Mouse (Mus musculus): ENCODE measurements at regions not wholly inside any gene's neighbourhood (a gene's known extent, or its start where the extent isn't known, plus 50 kb on each side); places are given as distances from the start of the nearest gene placed in this dataset.
A peak's percentile ranks its signal among the peaks of the same experiment; 100 is the strongest.
"Not testable (repeated sequence)": the region's sequence is repeated elsewhere in the genome, so short reads cannot be mapped to it uniquely, and the experiment has no call there.

DNA sequence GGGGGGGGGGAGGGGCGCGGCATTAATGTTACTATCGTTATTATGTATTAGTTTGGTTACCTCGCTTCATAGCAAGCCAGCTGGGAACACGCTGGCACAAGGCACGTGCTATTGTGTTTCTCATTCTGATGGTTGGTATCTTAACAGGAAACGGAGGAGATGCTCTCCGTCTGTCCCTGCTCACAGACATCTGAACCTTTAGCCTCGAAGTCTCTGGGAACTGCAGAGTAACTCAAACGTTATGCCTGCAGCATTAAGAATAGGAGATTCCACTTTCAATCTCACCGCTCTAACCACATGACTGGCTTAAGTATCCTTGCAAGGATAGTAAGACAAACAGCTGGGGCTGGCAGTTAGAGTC lies 80.0 kb downstream of the Nfkbiz start:
- no peaks in the 10 kb centered on the region for H3K9me3 ChIP-seq (ENCODE audit: control insufficient read depth, low read length)
- no peak overlapping the region for H3K27ac ChIP-seq (replicated peaks)
- H3K4me3 ChIP-seq (ENCODE audit: low read depth, low read length): no peak overlapping the region
- H3K36me3 ChIP-seq (ENCODE audit: control insufficient read depth, insufficient read depth, low read length): no peaks in the 10 kb centered on the region
- H3K4me1 ChIP-seq (replicated peaks; ENCODE audit: control insufficient read depth, insufficient read depth): no peaks in the 10 kb centered on the region
- no peak overlapping the region for H3K9ac ChIP-seq (ENCODE audit: low read length)
- no peak overlapping the region for H3K4me2 ChIP-seq (replicated peaks; ENCODE audit: low read depth)
- 41% methylated on average over 10 of the region's 11 CpGs for WGBS
- DNase-seq (ENCODE audit: low spot score): no peak
- TF ChIP-seq CTCF (IDR thresholded peaks at IDR 0.05; ENCODE audit: low read depth): no peak
- TF ChIP-seq EP300 (optimal IDR thresholded peaks at IDR 0.05): no peak
- no peaks in the 10 kb centered on the region for H3K27me3 ChIP-seq (ENCODE audit: control insufficient read depth, insufficient read depth, low read length)
- no peak; the same call in 1 of the 2 replicates for ATAC-seq (ENCODE audit: low FRiP score, low TSS enrichment)

- WGBS: 7% methylated on average over 5 of the region's 5 CpGs
- no peak for TF ChIP-seq CTCF (IDR thresholded peaks at IDR 0.05; ENCODE audit: low read depth)
- TF ChIP-seq EP300 (optimal IDR thresholded peaks at IDR 0.05): no peak
- no peak overlapping the region for H3K27ac ChIP-seq (replicated peaks)
Observed at GRCm38 (mm10) chr16:55757952-55758706, 80.6 kb downstream of the Nfkbiz start.

GRCm38 (mm10) chr16:55757422-55757815 lies 81.3 kb downstream of the Nfkbiz start:
- ATAC-seq (ENCODE audit: low FRiP score, low TSS enrichment): not testable (repeated sequence)

More at GRCm38 (mm10) chr16:55757952-55758706, 80.6 kb downstream of the Nfkbiz start:
- H3K27me3 ChIP-seq (ENCODE audit: control insufficient read depth, insufficient read depth, low read length): no peaks in the 10 kb centered on the region
- H3K4me2 ChIP-seq (replicated peaks; ENCODE audit: low read depth): no peak overlapping the region
- no peaks in the 10 kb centered on the region for H3K36me3 ChIP-seq (ENCODE audit: control insufficient read depth, insufficient read depth, low read length)
- H3K9ac ChIP-seq (ENCODE audit: low read length): no peak overlapping the region
- H3K9me3 ChIP-seq (ENCODE audit: control insufficient read depth, low read length): no peaks in the 10 kb centered on the region
- DNase-seq (ENCODE audit: low spot score) (no peak), ATAC-seq (ENCODE audit: low FRiP score, low TSS enrichment) (peak; percentile 38; the same call in 1 of the 2 replicates)
- H3K4me3 ChIP-seq (ENCODE audit: low read depth, low read length): no peak overlapping the region
- no peaks in the 10 kb centered on the region for H3K4me1 ChIP-seq (replicated peaks; ENCODE audit: control insufficient read depth, insufficient read depth)

GRCm38 (mm10) chr16:55756764-55757421 lies 81.8 kb downstream of the Nfkbiz start:
- WGBS: 88% methylated on average over 15 of the region's 15 CpGs
- Histone ChIP-seq H3K4me3 (ENCODE audit: low read depth, low read length) (no peak overlapping the region), H3K27me3 (ENCODE audit: control insufficient read depth, insufficient read depth, low read length) (no peaks in the 10 kb centered on the region), H3K27ac (replicated peaks) (no peak overlapping the region), H3K4me1 (replicated peaks; ENCODE audit: control insufficient read depth, insufficient read depth) (no peaks in the 10 kb centered on the region), H3K4me2 (replicated peaks; ENCODE audit: low read depth) (no peak overlapping the region), H3K36me3 (ENCODE audit: control insufficient read depth, insufficient read depth, low read length) (no peaks in the 10 kb centered on the region), H3K9me3 (ENCODE audit: control insufficient read depth, low read length) (no peaks in the 10 kb centered on the region), H3K9ac (ENCODE audit: low read length) (no peak overlapping the region)
- no peak for DNase-seq (ENCODE audit: low spot score)
- ATAC-seq (ENCODE audit: low FRiP score, low TSS enrichment): no peak
- TF ChIP-seq CTCF (IDR thresholded peaks at IDR 0.05; ENCODE audit: low read depth) (no peak), EP300 (optimal IDR thresholded peaks at IDR 0.05) (no peak)

More at GRCm38 (mm10) chr16:55757422-55757815, 81.3 kb downstream of the Nfkbiz start:
- not testable (repeated sequence) for DNase-seq (ENCODE audit: low spot score); H3K27ac ChIP-seq (replicated peaks); H3K4me3 ChIP-seq (ENCODE audit: low read depth, low read length); H3K36me3 ChIP-seq (ENCODE audit: control insufficient read depth, insufficient read depth, low read length); H3K9ac ChIP-seq (ENCODE audit: low read length); H3K4me2 ChIP-seq (replicated peaks; ENCODE audit: low read depth); H3K4me1 ChIP-seq (replicated peaks; ENCODE audit: control insufficient read depth, insufficient read depth); H3K9me3 ChIP-seq (ENCODE audit: control insufficient read depth, low read length); H3K27me3 ChIP-seq (ENCODE audit: control insufficient read depth, insufficient read depth, low read length)
- WGBS: 56% methylated on average over 3 of the region's 3 CpGs

DNA sequence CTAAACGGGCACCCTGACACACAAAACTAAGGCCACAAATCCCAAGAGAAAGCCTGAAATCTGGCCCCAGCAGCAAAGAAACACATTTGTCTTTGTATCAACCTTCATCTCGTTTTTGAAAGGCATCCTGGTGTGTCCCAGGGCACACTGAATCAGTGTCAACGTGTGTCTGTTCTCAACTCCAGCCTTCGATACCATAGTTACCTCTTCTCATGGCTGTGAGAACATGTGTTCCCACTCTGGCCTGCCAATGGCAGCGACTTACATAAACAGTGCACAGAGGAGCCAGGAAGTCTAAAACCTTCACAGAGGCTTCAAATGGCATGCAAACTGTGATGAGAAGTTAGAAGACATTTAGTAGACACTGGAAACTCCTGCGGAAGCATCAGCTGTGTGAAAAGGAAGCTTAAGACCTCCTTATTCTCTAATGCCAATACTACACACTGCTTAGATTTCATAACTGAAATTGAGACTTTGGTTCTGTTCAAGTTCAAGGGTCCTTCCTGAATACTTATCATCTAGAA lies 83.3 kb downstream of the Nfkbiz start:
- H3K4me2 ChIP-seq (replicated peaks; ENCODE audit: low read depth): no peak overlapping the region
- no peak for DNase-seq (ENCODE audit: low spot score)
- no peak overlapping the region for H3K4me3 ChIP-seq (ENCODE audit: low read depth, low read length)
- no peak overlapping the region for H3K27ac ChIP-seq (replicated peaks)
- no peaks in the 10 kb centered on the region for H3K27me3 ChIP-seq (ENCODE audit: control insufficient read depth, insufficient read depth, low read length)
- no peaks in the 10 kb centered on the region for H3K4me1 ChIP-seq (replicated peaks; ENCODE audit: control insufficient read depth, insufficient read depth)
- TF ChIP-seq EP300 (optimal IDR thresholded peaks at IDR 0.05) (no peak), CTCF (IDR thresholded peaks at IDR 0.05; ENCODE audit: low read depth) (no peak)
- WGBS: 69% methylated on average over 6 of the region's 6 CpGs
- no peaks in the 10 kb centered on the region for H3K9me3 ChIP-seq (ENCODE audit: control insufficient read depth, low read length)
- no peak overlapping the region for H3K9ac ChIP-seq (ENCODE audit: low read length)
- H3K36me3 ChIP-seq (ENCODE audit: control insufficient read depth, insufficient read depth, low read length): no peaks in the 10 kb centered on the region
- no peak for ATAC-seq (ENCODE audit: low FRiP score, low TSS enrichment)
